Mouse (Mus musculus): ENCODE results near the gene Tab1. TPM values are rescaled to one million over a fixed set of nuclear protein-coding genes. Genes with fewer than 3 reads are reported as not detected.

The Tab1 gene
- total and polyA plus RNA-seq, 2 experiments from 2014 or later, result 23.6 to 43.5 TPM

DNA sequence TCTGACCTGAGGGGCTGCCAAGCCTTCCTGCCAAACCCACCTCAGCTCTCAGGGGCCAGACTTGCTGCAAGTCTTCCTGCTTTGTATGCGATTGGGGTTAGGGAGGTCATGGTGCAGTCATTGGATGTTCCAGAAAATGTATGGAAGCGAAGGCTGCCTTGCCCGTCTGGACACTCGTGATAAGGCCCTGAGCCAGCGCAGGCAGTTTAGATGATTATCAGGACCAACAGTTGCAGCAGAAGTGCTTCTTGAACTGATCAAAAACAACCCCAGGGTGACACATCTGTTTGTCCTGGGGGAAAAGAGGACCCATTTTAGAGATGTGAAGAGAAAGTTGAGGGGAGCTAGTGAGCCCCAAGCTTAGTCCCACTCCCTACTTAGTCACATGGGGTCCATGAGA is 2.2 kb upstream of the Tab1 start:
- DNase-seq (ENCODE audit: low spot score) (no peak), ATAC-seq (ENCODE audit: low FRiP score) (no peak)
- no peaks in the 10 kb centered on the region for H3K9me3 ChIP-seq (ENCODE audit: low read length)
- no peak for TF ChIP-seq CTCF (IDR thresholded peaks at IDR 0.05)
- H3K4me2 ChIP-seq (ENCODE audit: low read depth, low read length, poor library complexity, severe bottlenecking), result no peak overlapping the region
- H3K27me3 ChIP-seq (ENCODE audit: insufficient read depth, low read length), result no peaks in the 10 kb centered on the region
- H3K27ac ChIP-seq (ENCODE audit: low read depth, low read length), result no peak overlapping the region
- no peak overlapping the region for H3K9ac ChIP-seq (replicated peaks; ENCODE audit: low read length, poor library complexity, severe bottlenecking)
- H3K4me1 ChIP-seq (ENCODE audit: insufficient read depth, low read length), result peaks cover 12% of the 10 kb centered on the region
- no peaks in the 10 kb centered on the region for H3K36me3 ChIP-seq (ENCODE audit: insufficient read depth, low read length)
- H3K4me3 ChIP-seq (ENCODE audit: low read depth, low read length), result no peak overlapping the region
- WGBS, result 91% methylated on average over 5 of the region's 5 CpGs

GRCm38 (mm10) chr15:80131421-80131820 is 1.5 kb upstream of the Tab1 start:
- 66% methylated on average over 6 of the region's 6 CpGs for WGBS
- H3K27me3 ChIP-seq (ENCODE audit: insufficient read depth, low read length), result no peaks in the 10 kb centered on the region
- no peak overlapping the region for H3K4me2 ChIP-seq (ENCODE audit: low read depth, low read length, poor library complexity, severe bottlenecking)
- no peaks in the 10 kb centered on the region for H3K36me3 ChIP-seq (ENCODE audit: insufficient read depth, low read length)
- peaks cover 12% of the 10 kb centered on the region for H3K4me1 ChIP-seq (ENCODE audit: insufficient read depth, low read length)
- no peak overlapping the region for H3K27ac ChIP-seq (ENCODE audit: low read depth, low read length)
- no peaks in the 10 kb centered on the region for H3K9me3 ChIP-seq (ENCODE audit: low read length)
- no peak overlapping the region for H3K9ac ChIP-seq (replicated peaks; ENCODE audit: low read length, poor library complexity, severe bottlenecking)
- H3K4me3 ChIP-seq (ENCODE audit: low read depth, low read length), result no peak overlapping the region
- TF ChIP-seq CTCF (IDR thresholded peaks at IDR 0.05), result no peak
- DNase-seq (ENCODE audit: low spot score) (no peak), ATAC-seq (ENCODE audit: low FRiP score) (no peak)

DNA sequence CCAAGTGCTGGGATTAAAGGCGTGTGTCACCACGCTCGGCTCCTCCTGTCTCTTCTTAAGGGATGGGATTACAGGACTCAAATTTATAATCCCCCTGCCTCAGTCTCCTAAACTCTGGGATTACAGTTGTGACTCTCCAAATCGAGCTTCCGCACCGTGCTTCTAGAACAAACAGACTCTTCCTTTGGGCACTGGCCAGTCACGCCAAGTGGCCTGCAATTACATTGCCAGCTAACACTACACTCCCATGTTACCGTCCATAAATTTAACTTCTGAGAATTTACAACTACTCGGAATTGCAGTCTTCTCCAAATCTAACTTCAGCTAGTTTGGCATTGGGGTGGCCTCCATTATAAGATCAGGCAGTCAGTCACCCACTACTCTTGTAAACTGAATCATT is 475 bp upstream of the Tab1 start:
- H3K9ac ChIP-seq (replicated peaks; ENCODE audit: low read length, poor library complexity, severe bottlenecking), result no peak overlapping the region
- H3K27ac ChIP-seq (ENCODE audit: low read depth, low read length), result peak overlapping the region; percentile 98; the same call in 1 of the 2 replicates

GRCm38 (mm10) chr15:80133682-80134449 is 939 bp downstream of the Tab1 start:
- Histone ChIP-seq H3K9me3 (ENCODE audit: low read length) (no peaks in the 10 kb centered on the region), H3K27ac (ENCODE audit: low read depth, low read length) (peak overlapping the region; percentile 98), H3K9ac (replicated peaks; ENCODE audit: low read length, poor library complexity, severe bottlenecking) (peak overlapping the region; percentile 79), H3K4me3 (ENCODE audit: low read depth, low read length) (peak overlapping the region; percentile 80), H3K27me3 (ENCODE audit: insufficient read depth, low read length) (no peaks in the 10 kb centered on the region), H3K4me2 (ENCODE audit: low read depth, low read length, poor library complexity, severe bottlenecking) (peak overlapping the region; percentile 69), H3K4me1 (ENCODE audit: insufficient read depth, low read length) (peaks cover 12% of the 10 kb centered on the region), H3K36me3 (ENCODE audit: insufficient read depth, low read length) (no peaks in the 10 kb centered on the region)
- no peak for TF ChIP-seq CTCF (IDR thresholded peaks at IDR 0.05)
- 14% methylated on average over 14 of the region's 14 CpGs for WGBS
- DNase-seq (ENCODE audit: low spot score), result no peak
- 0 out of 2 replicates have a peak, but pooled peaks have one; percentile 21 for ATAC-seq (ENCODE audit: low FRiP score)

More for the DNA sequence above, 475 bp upstream of the Tab1 start:
- no peaks in the 10 kb centered on the region for H3K9me3 ChIP-seq (ENCODE audit: low read length)
- no peaks in the 10 kb centered on the region for H3K27me3 ChIP-seq (ENCODE audit: insufficient read depth, low read length)
- H3K4me3 ChIP-seq (ENCODE audit: low read depth, low read length), result peak overlapping the region; percentile 80
- no peak for TF ChIP-seq CTCF (IDR thresholded peaks at IDR 0.05)
- 79% methylated on average over 9 of the region's 9 CpGs for WGBS
- H3K4me2 ChIP-seq (ENCODE audit: low read depth, low read length, poor library complexity, severe bottlenecking), result peak overlapping the region; percentile 69
- DNase-seq (ENCODE audit: low spot score) (no peak), ATAC-seq (ENCODE audit: low FRiP score) (no peak)
- no peaks in the 10 kb centered on the region for H3K36me3 ChIP-seq (ENCODE audit: insufficient read depth, low read length)
- H3K4me1 ChIP-seq (ENCODE audit: insufficient read depth, low read length), result peaks cover 12% of the 10 kb centered on the region

GRCm38 (mm10) chr15:80134450-80134847 is 1.5 kb downstream of the Tab1 start:
- Histone ChIP-seq H3K27me3 (ENCODE audit: insufficient read depth, low read length) (no peaks in the 10 kb centered on the region), H3K4me2 (ENCODE audit: low read depth, low read length, poor library complexity, severe bottlenecking) (peak overlapping the region; percentile 69), H3K4me1 (ENCODE audit: insufficient read depth, low read length) (peaks cover 12% of the 10 kb centered on the region), H3K27ac (ENCODE audit: low read depth, low read length) (0 out of 2 replicates have a peak overlapping the region, but pooled peaks have one; percentile 98), H3K9me3 (ENCODE audit: low read length) (no peaks in the 10 kb centered on the region), H3K4me3 (ENCODE audit: low read depth, low read length) (no peak overlapping the region; the same call in 1 of the 2 replicates), H3K36me3 (ENCODE audit: insufficient read depth, low read length) (no peaks in the 10 kb centered on the region), H3K9ac (replicated peaks; ENCODE audit: low read length, poor library complexity, severe bottlenecking) (0 out of 2 replicates have a peak overlapping the region, but pooled peaks have one; percentile 79)
- TF ChIP-seq CTCF (IDR thresholded peaks at IDR 0.05), result no peak
- ATAC-seq (ENCODE audit: low FRiP score) (no peak), DNase-seq (ENCODE audit: low spot score) (no peak)
- 51% methylated on average over 9 of the region's 9 CpGs for WGBS

- ATAC-seq (ENCODE audit: low FRiP score) (no peak), DNase-seq (ENCODE audit: low spot score) (no peak)
- TF ChIP-seq CTCF (IDR thresholded peaks at IDR 0.05), result no peak
- Histone ChIP-seq H3K27me3 (ENCODE audit: insufficient read depth, low read length) (no peaks in the 10 kb centered on the region), H3K9ac (replicated peaks; ENCODE audit: low read length, poor library complexity, severe bottlenecking) (no peak overlapping the region), H3K4me3 (ENCODE audit: low read depth, low read length) (no peak overlapping the region), H3K36me3 (ENCODE audit: insufficient read depth, low read length) (no peaks in the 10 kb centered on the region), H3K9me3 (ENCODE audit: low read length) (no peaks in the 10 kb centered on the region), H3K4me2 (ENCODE audit: low read depth, low read length, poor library complexity, severe bottlenecking) (no peak overlapping the region), H3K4me1 (ENCODE audit: insufficient read depth, low read length) (peaks cover 12% of the 10 kb centered on the region), H3K27ac (ENCODE audit: low read depth, low read length) (no peak overlapping the region)
- WGBS, result 97% methylated on average over 2 of the region's 2 CpGs
These were observed 2.6 kb downstream of the Tab1 start for GRCm38 (mm10) chr15:80135499-80135898.

Measured in midbrain, postnatal 0 days (tissue).